Mouse (Mus musculus) liver, embryonic 14.5 days (tissue): ENCODE measurements at regions not wholly inside any gene's neighbourhood (a gene's known extent, or its start where the extent isn't known, plus 50 kb on each side); places are given as distances from the start of the nearest gene placed in this dataset.

Experiments
- ATAC-seq: fragments of 200-750 bp; cut with Nextera tagmentation; 2 replicates; pipeline ENCODE4 v1.8.0; 2017; ENCODE audit warnings: moderate number of reproducible peaks, mild to moderate bottlenecking, moderate library complexity; ENCODE audit not compliant: insufficient read depth
- DNase-seq, 3 experiments: peaks; one replicate each; pipeline ENCODE4 v3.0.0-alpha.2; 2012 to 2013; ENCODE audit warnings: low read depth in 3 of 3, low spot score in 3 of 3
- H3K27ac ChIP-seq: fragments of 300-500 bp; sonication (generic); 2 replicates; pipeline ENCODE4 v1.5.1; 2014; ENCODE audit warnings: moderate library complexity, mild to moderate bottlenecking, control low read depth, inconsistent platforms
- H3K27me3 ChIP-seq: fragments of 300-500 bp; sonication (generic); 2 replicates; pipeline ENCODE4 v1.6.1; 2014; ENCODE audit warnings: mild to moderate bottlenecking, low read length, moderate library complexity; ENCODE audit not compliant: control insufficient read depth, insufficient read depth
- H3K36me3 ChIP-seq: fragments of 300-500 bp; sonication (generic); replicated peaks from 2 replicates; pipeline ENCODE4 v1.6.1; 2014; ENCODE audit warnings: low read depth; ENCODE audit not compliant: control insufficient read depth, insufficient read depth
- H3K4me1 ChIP-seq, 2 experiments: fragments of 200-500 bp in 1 of 2; fragments of 300-500 bp in 1 of 2; sonication (generic) in 1 of 2; replicated peaks; 2 replicates each; pipeline ENCODE4 v1.6.1; 2012 to 2014; ENCODE audit warnings: antibody characterized with exemption in 1 of 2, inconsistent platforms in 1 of 2, low read length in 1 of 2; ENCODE audit not compliant: control insufficient read depth in 2 of 2, insufficient read depth in 2 of 2
- H3K4me2 ChIP-seq: fragments of 300-500 bp; sonication (generic); 2 replicates; pipeline ENCODE4 v1.6.1; 2014; ENCODE audit warnings: low read depth, mild to moderate bottlenecking, control low read depth, moderate library complexity
- H3K4me3 ChIP-seq, 2 experiments: fragments of 200-500 bp in 1 of 2; fragments of 300-500 bp in 1 of 2; sonication (generic) in 1 of 2; 2 replicates each; pipeline ENCODE4 v1.5.1; 2012 to 2014; ENCODE audit warnings: low read depth in 2 of 2, low read length in 2 of 2, mild to moderate bottlenecking in 2 of 2, control low read depth in 1 of 2, inconsistent platforms in 1 of 2, moderate library complexity in 1 of 2; ENCODE audit not compliant: insufficient read depth in 1 of 2
- H3K9ac ChIP-seq: fragments of 300-500 bp; sonication (generic); replicated peaks from 2 replicates; pipeline ENCODE4 v1.6.1; 2014; ENCODE audit warnings: mild to moderate bottlenecking, control low read depth, moderate library complexity
- H3K9me3 ChIP-seq: fragments of 300-500 bp; sonication (generic); 2 replicates; pipeline ENCODE4 v1.6.1; 2016; ENCODE audit warnings: low read length, mixed read lengths; ENCODE audit not compliant: control insufficient read depth
- CTCF ChIP-seq: IDR thresholded peaks from 2 replicates; pipeline ENCODE4 v1.5.1; 2016; ENCODE audit warnings: antibody characterized with exemption, low read depth, control low read depth
- EP300 ChIP-seq: IDR thresholded peaks from 2 replicates; pipeline ENCODE4 v1.6.1; 2016; ENCODE audit warnings: antibody characterized with exemption, low read depth
- WGBS: fragments of 180-500 bp; shearing (Covaris S2); extraction: QIAGEN DNeasy Blood & Tissue Kit; methylation state at CpG from one replicate; pipeline ENCODE4 v1.1.7; 2014; ENCODE audit not compliant: insufficient replicate concordance; 5-methylcytosine and 5-hydroxymethylcytosine counted together

DNA sequence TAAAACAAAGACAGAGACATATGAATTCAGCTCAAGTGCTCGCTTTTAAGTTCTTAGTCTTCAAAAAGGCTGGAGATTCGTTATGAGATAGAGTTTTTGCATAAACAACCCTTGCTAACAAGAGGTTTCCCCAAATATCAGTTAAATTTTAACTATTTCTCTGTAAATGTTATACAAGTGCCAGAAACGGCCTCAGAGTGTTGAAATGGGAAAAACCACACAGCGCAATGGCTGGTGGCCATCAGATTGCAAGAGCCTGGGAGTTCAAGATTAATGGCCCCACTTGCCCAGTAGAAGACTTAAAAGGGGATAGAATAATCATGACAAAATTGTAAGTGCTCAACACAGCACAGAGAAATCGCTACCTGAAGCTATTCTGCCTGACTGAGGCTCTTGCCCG, 130.1 kb downstream of the Rpl36a-ps1 start:
- DNase-seq (no peak), ATAC-seq (no peak)
- no peaks in the 10 kb centered on the region for H3K27me3 ChIP-seq
- no peak for TF ChIP-seq CTCF
- no peak for TF ChIP-seq EP300
- no peaks in the 10 kb centered on the region for H3K36me3 ChIP-seq
- H3K27ac ChIP-seq, result no peak overlapping the region
- no peak overlapping the region for H3K4me3 ChIP-seq
- H3K4me2 ChIP-seq, result no peak overlapping the region
- H3K9ac ChIP-seq, result no peak overlapping the region
- H3K4me1 ChIP-seq, result no peaks in the 10 kb centered on the region
- no peaks in the 10 kb centered on the region for H3K9me3 ChIP-seq
- 61% methylated on average over 6 of the region's 6 CpGs for WGBS

DNA sequence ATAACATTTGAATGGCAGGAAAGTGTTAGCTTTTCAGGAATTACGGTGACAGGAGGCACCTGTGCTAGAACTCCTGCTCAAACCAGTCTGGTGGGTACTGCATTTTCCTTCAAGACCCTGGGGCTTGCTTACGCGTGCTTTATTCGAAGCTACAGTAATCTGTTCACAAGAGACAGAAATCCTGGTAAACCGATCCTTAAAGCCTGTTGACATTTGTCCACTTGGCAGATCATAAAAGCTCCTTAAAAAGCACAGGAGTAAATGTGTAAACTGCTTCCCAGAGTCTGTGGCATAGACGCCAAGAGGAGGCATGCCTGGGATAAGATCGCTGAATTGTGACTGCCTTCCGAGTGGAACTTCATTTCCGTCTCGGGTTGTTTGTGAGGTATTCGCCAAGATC, 130.5 kb downstream of the Rpl36a-ps1 start:
- 79% methylated on average over 11 of the region's 11 CpGs for WGBS
- no peak for ATAC-seq
- Histone ChIP-seq H3K9me3 (no peaks in the 10 kb centered on the region), H3K4me1 (no peaks in the 10 kb centered on the region), H3K36me3 (no peaks in the 10 kb centered on the region), H3K27ac (no peak overlapping the region), H3K27me3 (no peaks in the 10 kb centered on the region), H3K9ac (no peak overlapping the region), H3K4me2 (no peak overlapping the region), H3K4me3 (no peak overlapping the region)
- TF ChIP-seq EP300 (no peak), CTCF (no peak)
- DNase-seq, result no peak

DNA sequence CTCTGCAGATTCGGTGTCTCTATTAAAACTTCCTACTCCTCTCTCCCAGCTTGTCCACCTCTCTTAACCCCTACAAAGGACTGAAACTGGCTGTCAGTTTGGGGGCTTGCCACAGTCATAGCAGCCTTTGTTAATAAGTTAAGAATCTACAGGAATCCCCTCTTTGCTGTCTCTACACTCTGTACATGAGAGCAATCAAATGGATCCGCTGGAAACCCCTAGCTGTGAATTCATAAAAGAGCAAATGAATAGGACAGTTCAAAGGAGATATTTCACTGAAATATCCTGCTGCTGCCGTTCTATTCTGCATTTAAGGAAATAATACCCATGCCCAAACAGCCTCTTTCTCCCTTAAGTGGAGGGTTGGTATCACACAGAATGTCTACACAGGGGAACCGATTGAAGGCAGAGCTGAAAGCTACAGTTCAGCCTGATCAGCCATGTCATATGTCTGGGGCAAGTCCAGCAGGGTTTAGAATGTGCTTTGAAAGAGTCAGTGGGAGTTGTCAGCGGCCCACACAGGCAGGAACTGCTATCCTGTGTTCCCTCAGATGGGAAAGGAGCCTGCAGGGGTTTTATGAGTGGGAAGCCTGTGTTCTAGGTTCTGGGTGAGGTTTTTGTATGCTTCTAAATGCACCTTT, 131.9 kb downstream of the Rpl36a-ps1 start:
- ATAC-seq (no peak), DNase-seq (no peak)
- TF ChIP-seq CTCF (no peak), EP300 (no peak)
- Histone ChIP-seq H3K27ac (no peak overlapping the region), H3K4me1 (no peaks in the 10 kb centered on the region), H3K27me3 (no peaks in the 10 kb centered on the region), H3K9me3 (no peaks in the 10 kb centered on the region), H3K4me2 (no peak overlapping the region), H3K36me3 (no peaks in the 10 kb centered on the region), H3K4me3 (no peak overlapping the region), H3K9ac (no peak overlapping the region)
- WGBS, result 55% methylated on average over 5 of the region's 5 CpGs

DNA sequence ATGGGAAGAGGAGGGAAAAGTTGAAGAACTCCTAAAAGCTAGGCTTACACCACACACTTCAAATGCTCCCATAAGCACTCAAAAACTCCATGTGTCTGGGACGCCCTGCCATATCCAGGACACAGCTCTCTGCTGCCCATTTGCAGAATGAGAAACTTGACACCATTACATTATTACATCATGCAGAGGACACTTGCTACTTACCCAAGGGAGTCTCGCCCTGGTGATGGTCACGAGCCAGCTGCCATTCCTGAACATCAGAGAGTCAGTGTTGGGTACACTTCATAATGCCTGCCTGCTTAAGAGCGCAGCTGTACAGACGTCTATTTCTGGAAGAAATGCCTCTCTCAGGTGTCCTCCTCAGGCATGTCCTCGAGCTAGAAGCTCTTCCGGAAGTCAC, 135.3 kb downstream of the Rpl36a-ps1 start:
- no peaks in the 10 kb centered on the region for H3K9me3 ChIP-seq
- H3K4me2 ChIP-seq, result no peak overlapping the region
- 68% methylated on average over 7 of the region's 7 CpGs for WGBS
- H3K4me1 ChIP-seq, result no peaks in the 10 kb centered on the region
- H3K27ac ChIP-seq, result no peak overlapping the region
- H3K9ac ChIP-seq, result no peak overlapping the region
- no peaks in the 10 kb centered on the region for H3K36me3 ChIP-seq
- DNase-seq (no peak), ATAC-seq (no peak)
- TF ChIP-seq EP300, result no peak
- no peaks in the 10 kb centered on the region for H3K27me3 ChIP-seq
- no peak overlapping the region for H3K4me3 ChIP-seq

- no peak for TF ChIP-seq EP300
- no peak for TF ChIP-seq CTCF
- Histone ChIP-seq H3K4me2 (no peak overlapping the region), H3K36me3 (no peaks in the 10 kb centered on the region), H3K4me3 (no peak overlapping the region), H3K4me1 (no peaks in the 10 kb centered on the region), H3K9me3 (no peaks in the 10 kb centered on the region), H3K27me3 (no peaks in the 10 kb centered on the region), H3K9ac (no peak overlapping the region), H3K27ac (no peak overlapping the region)
- 24% methylated on average over 1 of the region's 1 CpGs for WGBS
- ATAC-seq (no peak), DNase-seq (no peak)
Observed at GRCm38 (mm10) chr14:98848500-98848899, 145.6 kb downstream of the Rpl36a-ps1 start.
